Mouse (Mus musculus): ENCODE data around the gene Wdtc1. TPM values are rescaled to one million over a fixed set of nuclear protein-coding genes. Genes with fewer than 3 reads are reported as not detected.

Gene Wdtc1
- total RNA-seq, 1 experiment = 91.8 TPM

DNA sequence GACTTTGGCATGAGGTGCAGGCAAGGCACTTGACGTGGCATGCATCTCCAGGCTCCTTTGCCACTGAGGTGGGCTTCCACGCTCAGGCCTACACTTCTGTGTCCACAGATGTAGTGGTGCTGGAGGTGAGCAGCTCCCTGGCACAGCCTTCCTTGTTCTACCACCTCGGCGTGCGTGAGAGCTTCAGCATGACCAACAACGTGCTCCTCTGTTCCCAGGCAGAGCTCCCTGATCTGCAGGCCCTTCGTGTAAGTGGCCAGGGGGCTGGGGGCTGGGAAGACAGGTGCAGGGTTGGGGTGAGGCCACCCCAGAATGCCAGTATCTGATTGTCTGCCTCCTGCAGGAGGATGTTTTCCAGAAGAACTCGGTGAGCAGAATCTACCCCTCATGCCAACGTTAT is 110.6 kb downstream of the Wdtc1 start:
- in situ Hi-C loops (cut with MboI; ENCODE audit: low sequenced_read_pairs in 2 of 2, unreplicated experiment in 2 of 2) = no loop called here
- H3K36me3 ChIP-seq (ENCODE audit: control insufficient read depth, insufficient read depth, low read length, poor library complexity, severe bottlenecking) = no peaks in the 10 kb centered on the region
- peaks cover 0 to 8% of the 10 kb centered on the region in 2 experiments; a peak in 1 of 4 replicates for H3K4me1 ChIP-seq (ENCODE audit: control insufficient read depth in 2 of 2, insufficient read depth in 2 of 2, low read length in 2 of 2, poor library complexity in 1 of 2)
- no peak overlapping the region for H3K9ac ChIP-seq (ENCODE audit: insufficient read depth, low read depth, low read length, poor library complexity, severe bottlenecking)
- no peak overlapping the region for H3K27ac ChIP-seq (ENCODE audit: insufficient read depth, low read depth, low read length, poor library complexity, severe bottlenecking)
- H3K4me3 ChIP-seq (ENCODE audit: insufficient read depth in 1 of 2, low read depth in 1 of 2, low read length in 2 of 2, poor library complexity in 1 of 2, severe bottlenecking in 1 of 2) = no peak overlapping the region
- H3K9me3 ChIP-seq (ENCODE audit: control insufficient read depth, insufficient read depth, low read depth, low read length) = no peaks in the 10 kb centered on the region
- DNase-seq (ENCODE audit: low read depth, low spot score) = no peak
- TF ChIP-seq CHD2 (IDR thresholded peaks at IDR 0.05; ENCODE audit: low read depth, low read length) (no peak), MAFK (IDR thresholded peaks at IDR 0.05; ENCODE audit: insufficient read depth, low read depth, low read length) (no peak), HCFC1 (IDR thresholded peaks at IDR 0.05; ENCODE audit: borderline replicate concordance, insufficient read depth, low read length) (no peak)

Other genes starting within 250 kb of the Wdtc1 start
- 31.8 and 32.3 TPM in 2 replicates for gene Wasf2, start 223.0 kb downstream of the Wdtc1 start, total RNA-seq (2012; rRNA removed)
- 2.2 and 5.7 TPM in 2 replicates for gene Cd164l2, start 141.3 kb downstream of the Wdtc1 start, total RNA-seq (2012; rRNA removed)
- gene Gpr3, start 140.9 kb downstream of the Wdtc1 start, total RNA-seq (2012; rRNA removed) = 0.85 and 1.5 TPM in 2 replicates
- gene Map3k6, start 112.7 kb downstream of the Wdtc1 start, total RNA-seq (2012; rRNA removed) = 2.7 and 4.3 TPM in 2 replicates
- gene Sytl1, start 90.4 kb downstream of the Wdtc1 start, total RNA-seq (2012; rRNA removed) = 2.0 and 4.4 TPM in 2 replicates
- gene Tmem222, start 75.7 kb downstream of the Wdtc1 start, total RNA-seq (2012; rRNA removed) = 73.3 and 89.4 TPM in 2 replicates
- gene Slc9a1, start 16.2 kb upstream of the Wdtc1 start, total RNA-seq (2012; rRNA removed) = 24.7 and 24.9 TPM in 2 replicates
- gene Tent5b, start 126.7 kb upstream of the Wdtc1 start, total RNA-seq (2012; rRNA removed) = 7.5 and 8.5 TPM in 2 replicates
- 0.90 and 0.94 TPM in 2 replicates for gene Trnp1, start 145.1 kb upstream of the Wdtc1 start, total RNA-seq (2012; rRNA removed)
- 3.4 and 4.1 TPM in 2 replicates for gene Kdf1, start 165.5 kb upstream of the Wdtc1 start, total RNA-seq (2012; rRNA removed)
- gene Nudc, start 192.5 kb upstream of the Wdtc1 start, total RNA-seq (2012; rRNA removed) = 340 and 358 TPM in 2 replicates
- gene Nr0b2, start 199.9 kb upstream of the Wdtc1 start, total RNA-seq (2012; rRNA removed) = 0.31 and 0.32 TPM in 2 replicates
- 14.4 and 19.9 TPM in 2 replicates for gene Gpatch3, start 221.3 kb upstream of the Wdtc1 start, total RNA-seq (2012; rRNA removed)
- gene Gpn2, start 230.9 kb upstream of the Wdtc1 start, total RNA-seq (2012; rRNA removed) = 39.5 and 52.6 TPM in 2 replicates
- 35.8 and 46.6 TPM in 2 replicates for gene Sfn, start 248.7 kb upstream of the Wdtc1 start, total RNA-seq (2012; rRNA removed)